Mouse (Mus musculus) limb, embryonic 13.5 days (tissue): ENCODE measurements around the gene 2310011J03Rik. TPM values are rescaled to one million over a fixed set of nuclear protein-coding genes. Genes with fewer than 3 reads are reported as not detected.

ENCODE experiments used
- ATAC-seq: fragments of 200-750 bp; cut with Nextera tagmentation; 2 replicates; pipeline ENCODE4 v1.8.0; 2017; ENCODE audit warnings: low read depth, moderate number of reproducible peaks, moderate TSS enrichment; ENCODE audit not compliant: low FRiP score
- H3K27ac ChIP-seq: fragments of 300-500 bp; sonication (generic); 2 replicates; pipeline ENCODE4 v1.5.1; 2015; ENCODE audit warnings: inconsistent platforms, mild to moderate bottlenecking, moderate library complexity
- H3K27me3 ChIP-seq: fragments of 300-500 bp; sonication (generic); 2 replicates; pipeline ENCODE4 v1.6.1; 2015; ENCODE audit warnings: mild to moderate bottlenecking, inconsistent platforms
- H3K36me3 ChIP-seq: fragments of 300-500 bp; sonication (generic); 2 replicates; pipeline ENCODE4 v1.6.1; 2015; ENCODE audit warnings: inconsistent platforms, mild to moderate bottlenecking, moderate library complexity
- H3K4me1 ChIP-seq: fragments of 300-500 bp; sonication (generic); 2 replicates; pipeline ENCODE4 v1.6.1; 2015; ENCODE audit warnings: inconsistent platforms
- H3K4me2 ChIP-seq: fragments of 300-500 bp; sonication (generic); replicated peaks from 2 replicates; pipeline ENCODE4 v1.6.1; 2015; ENCODE audit warnings: inconsistent platforms, mild to moderate bottlenecking, moderate library complexity
- H3K4me3 ChIP-seq: fragments of 300-500 bp; sonication (generic); 2 replicates; pipeline ENCODE4 v1.5.1; 2015; ENCODE audit warnings: moderate library complexity, mild to moderate bottlenecking, inconsistent platforms
- H3K9ac ChIP-seq: fragments of 300-500 bp; sonication (generic); 2 replicates; pipeline ENCODE4 v1.6.1; 2015; ENCODE audit warnings: mild to moderate bottlenecking, inconsistent platforms
- H3K9me3 ChIP-seq: fragments of 300-500 bp; sonication (generic); 2 replicates; pipeline ENCODE4 v1.6.1; 2016; ENCODE audit warnings: inconsistent platforms
- WGBS: fragments of 180-500 bp; shearing (Covaris S2); methylation state at CpG from one replicate; pipeline ENCODE4 v1.1.7; 2015; 5-methylcytosine and 5-hydroxymethylcytosine counted together
- polyA plus RNA-seq: library from polyadenylated mRNA; unstranded; fragments of >200 nt; fragmentation: Nextera tagmentation; extraction: Ambion mirVana; gene quantifications from 2 replicates; pipeline ENCODE4 v1.2.1, GENCODE M21; 2015

Gene 2310011J03Rik
- polyA plus RNA-seq, 1 experiment from 2014 or later: 51.2 TPM

GRCm38 (mm10) chr10:80281921-80282371 is 38.4 kb downstream of the 2310011J03Rik start:
- Histone ChIP-seq H3K36me3 (peaks cover 98% of the 10 kb centered on the region), H3K4me3 (no peak overlapping the region), H3K4me1 (no peaks in the 10 kb centered on the region), H3K27ac (no peak overlapping the region), H3K9me3 (no peaks in the 10 kb centered on the region), H3K4me2 (no peak overlapping the region), H3K27me3 (no peaks in the 10 kb centered on the region), H3K9ac (no peak overlapping the region)
- ATAC-seq: no peak
- WGBS: 78% methylated on average over 8 of the region's 8 CpGs

- Histone ChIP-seq H3K27ac (no peak overlapping the region), H3K27me3 (no peaks in the 10 kb centered on the region), H3K4me1 (no peaks in the 10 kb centered on the region), H3K36me3 (peaks cover 96% of the 10 kb centered on the region), H3K9me3 (no peaks in the 10 kb centered on the region), H3K9ac (no peak overlapping the region), H3K4me2 (no peak overlapping the region), H3K4me3 (no peak overlapping the region)
- no peak for ATAC-seq
- WGBS: 85% methylated on average over 7 of the region's 7 CpGs
Measured at GRCm38 (mm10) chr10:80281304-80281703, 39.0 kb downstream of the 2310011J03Rik start.

- Histone ChIP-seq H3K9ac (no peak overlapping the region), H3K36me3 (peaks cover 97% of the 10 kb centered on the region), H3K4me1 (no peaks in the 10 kb centered on the region), H3K27me3 (no peaks in the 10 kb centered on the region), H3K4me2 (no peak overlapping the region), H3K4me3 (no peak overlapping the region), H3K27ac (no peak overlapping the region), H3K9me3 (no peaks in the 10 kb centered on the region)
- ATAC-seq: no peak
- WGBS: 94% methylated on average over 12 of the region's 12 CpGs
Measured at GRCm38 (mm10) chr10:80279273-80279672, 41.1 kb downstream of the 2310011J03Rik start.

GRCm38 (mm10) chr10:80278390-80278789 is 41.9 kb downstream of the 2310011J03Rik start:
- no peak overlapping the region for H3K4me3 ChIP-seq
- H3K27ac ChIP-seq: no peak overlapping the region
- ATAC-seq: no peak
- no peaks in the 10 kb centered on the region for H3K27me3 ChIP-seq
- no peaks in the 10 kb centered on the region for H3K4me1 ChIP-seq
- no peak overlapping the region for H3K4me2 ChIP-seq
- no peak overlapping the region for H3K9ac ChIP-seq
- 97% methylated on average over 9 of the region's 9 CpGs for WGBS
- H3K9me3 ChIP-seq: no peaks in the 10 kb centered on the region
- H3K36me3 ChIP-seq: peaks cover 97% of the 10 kb centered on the region

- Histone ChIP-seq H3K9ac (no peak overlapping the region), H3K27ac (no peak overlapping the region), H3K27me3 (no peaks in the 10 kb centered on the region), H3K9me3 (no peaks in the 10 kb centered on the region), H3K4me2 (no peak overlapping the region), H3K36me3 (peaks cover 84% of the 10 kb centered on the region), H3K4me1 (peaks cover 5% of the 10 kb centered on the region; the same call in 1 of the 2 replicates), H3K4me3 (no peak overlapping the region)
- WGBS: 85% methylated on average over 5 of the region's 5 CpGs
- ATAC-seq: no peak
Measured at GRCm38 (mm10) chr10:80276238-80276637, 44.1 kb downstream of the 2310011J03Rik start.

GRCm38 (mm10) chr10:80273847-80274246 is 46.5 kb downstream of the 2310011J03Rik start:
- H3K4me3 ChIP-seq: no peak overlapping the region
- 94% methylated on average over 3 of the region's 3 CpGs for WGBS
- H3K4me1 ChIP-seq: peaks cover 25% of the 10 kb centered on the region
- H3K27ac ChIP-seq: no peak overlapping the region
- H3K27me3 ChIP-seq: no peaks in the 10 kb centered on the region
- H3K36me3 ChIP-seq: peaks cover 72% of the 10 kb centered on the region
- no peak for ATAC-seq
- no peaks in the 10 kb centered on the region for H3K9me3 ChIP-seq
- no peak overlapping the region for H3K4me2 ChIP-seq
- H3K9ac ChIP-seq: no peak overlapping the region

GRCm38 (mm10) chr10:80271870-80272585 is 48.3 kb downstream of the 2310011J03Rik start:
- Histone ChIP-seq H3K27ac (no peak overlapping the region; the same call in 1 of the 2 replicates), H3K4me2 (no peak overlapping the region), H3K36me3 (peaks cover 67% of the 10 kb centered on the region), H3K4me1 (peaks cover 42% of the 10 kb centered on the region), H3K9ac (no peak overlapping the region; the same call in none of the 2 replicates), H3K27me3 (no peaks in the 10 kb centered on the region), H3K4me3 (no peak overlapping the region), H3K9me3 (no peaks in the 10 kb centered on the region)
- no peak for ATAC-seq
- WGBS: 89% methylated on average over 8 of the region's 8 CpGs

GRCm38 (mm10) chr10:80271186-80271843 is 49.0 kb downstream of the 2310011J03Rik start:
- H3K36me3 ChIP-seq: peaks cover 63% of the 10 kb centered on the region
- H3K9ac ChIP-seq: peak overlapping the region; percentile 45
- peaks cover 50% of the 10 kb centered on the region for H3K4me1 ChIP-seq
- H3K4me3 ChIP-seq: no peak overlapping the region
- H3K27ac ChIP-seq: no peak overlapping the region
- no peak for ATAC-seq
- no peaks in the 10 kb centered on the region for H3K9me3 ChIP-seq
- no peak overlapping the region for H3K4me2 ChIP-seq
- no peaks in the 10 kb centered on the region for H3K27me3 ChIP-seq
- WGBS: 92% methylated on average over 5 of the region's 5 CpGs

- Histone ChIP-seq H3K4me3 (no peak overlapping the region), H3K27me3 (no peaks in the 10 kb centered on the region), H3K27ac (no peak overlapping the region), H3K4me2 (no peak overlapping the region), H3K9me3 (no peaks in the 10 kb centered on the region), H3K36me3 (peaks cover 57% of the 10 kb centered on the region), H3K9ac (peak overlapping the region; percentile 45; the same call in 1 of the 2 replicates), H3K4me1 (peaks cover 55% of the 10 kb centered on the region)
- no peak for ATAC-seq
- WGBS: 79% methylated on average over 6 of the region's 6 CpGs
Measured at GRCm38 (mm10) chr10:80270734-80271181, 49.6 kb downstream of the 2310011J03Rik start.

GRCm38 (mm10) chr10:80270099-80270498 is 50.2 kb downstream of the 2310011J03Rik start:
- H3K36me3 ChIP-seq: peaks cover 50% of the 10 kb centered on the region
- H3K4me1 ChIP-seq: peaks cover 58% of the 10 kb centered on the region
- H3K9ac ChIP-seq: peak overlapping the region; percentile 43; the same call in 1 of the 2 replicates
- no peaks in the 10 kb centered on the region for H3K27me3 ChIP-seq
- no peak overlapping the region for H3K4me3 ChIP-seq
- WGBS: 95% methylated on average over 2 of the region's 2 CpGs
- H3K9me3 ChIP-seq: no peaks in the 10 kb centered on the region
- H3K4me2 ChIP-seq: no peak overlapping the region
- no peak for ATAC-seq
- H3K27ac ChIP-seq: no peak overlapping the region
